Mouse (Mus musculus) neural tube, embryonic 15.5 days (tissue): ENCODE data around the gene Galnt18. TPM values are rescaled to one million over a fixed set of nuclear protein-coding genes. Genes with fewer than 3 reads are reported as not detected.

Source experiments
- ATAC-seq: fragments of 200-750 bp; cut with Nextera tagmentation; 2 replicates; pipeline ENCODE4 v1.8.0; 2017; ENCODE audit warnings: mild to moderate bottlenecking, moderate TSS enrichment, moderate library complexity; ENCODE audit not compliant: low FRiP score
- H3K27ac ChIP-seq: fragments of 300-500 bp; sonication (generic); replicated peaks from 2 replicates; pipeline ENCODE4 v1.5.1; 2015; ENCODE audit warnings: mild to moderate bottlenecking, inconsistent platforms
- H3K27me3 ChIP-seq: fragments of 300-500 bp; sonication (generic); replicated peaks from 2 replicates; pipeline ENCODE4 v1.6.1; 2015; ENCODE audit warnings: inconsistent platforms
- H3K36me3 ChIP-seq: fragments of 300-500 bp; sonication (generic); 2 replicates; pipeline ENCODE4 v1.6.1; 2015; ENCODE audit warnings: inconsistent platforms
- H3K4me1 ChIP-seq: fragments of 300-500 bp; sonication (generic); 2 replicates; pipeline ENCODE4 v1.6.1; 2015; ENCODE audit warnings: inconsistent platforms
- H3K4me2 ChIP-seq: fragments of 300-500 bp; sonication (generic); 2 replicates; pipeline ENCODE4 v1.6.1; 2015; ENCODE audit warnings: inconsistent platforms, mild to moderate bottlenecking, moderate library complexity
- H3K4me3 ChIP-seq: fragments of 300-500 bp; sonication (generic); replicated peaks from 2 replicates; pipeline ENCODE4 v1.5.1; 2015; ENCODE audit warnings: mild to moderate bottlenecking, inconsistent platforms
- H3K9ac ChIP-seq: fragments of 300-500 bp; sonication (generic); replicated peaks from 2 replicates; pipeline ENCODE4 v1.6.1; 2015; ENCODE audit warnings: mild to moderate bottlenecking, inconsistent platforms
- H3K9me3 ChIP-seq: fragments of 300-500 bp; sonication (generic); replicated peaks from 2 replicates; pipeline ENCODE4 v1.6.1; 2016; ENCODE audit warnings: inconsistent platforms
- WGBS: fragments of 180-500 bp; shearing (Covaris S2); methylation state at CpG from one replicate; pipeline ENCODE4 v1.1.7; 2015; ENCODE audit warnings: mixed read lengths; 5-methylcytosine and 5-hydroxymethylcytosine counted together
- microRNA-seq: library from miRNA; unstranded; fragments of <30 nt; microRNA quantifications from one replicate; pipeline ENCODE4, GENCODE M21; 2017
- polyA plus RNA-seq: library from polyadenylated mRNA; unstranded; fragments of >200 nt; fragmentation: Nextera tagmentation; extraction: Ambion mirVana; gene quantifications from 2 replicates; pipeline ENCODE4 v1.2.1, GENCODE M21; 2015

The Galnt18 gene
- polyA plus RNA-seq, 1 experiment from 2014 or later: 16.5 TPM

DNA sequence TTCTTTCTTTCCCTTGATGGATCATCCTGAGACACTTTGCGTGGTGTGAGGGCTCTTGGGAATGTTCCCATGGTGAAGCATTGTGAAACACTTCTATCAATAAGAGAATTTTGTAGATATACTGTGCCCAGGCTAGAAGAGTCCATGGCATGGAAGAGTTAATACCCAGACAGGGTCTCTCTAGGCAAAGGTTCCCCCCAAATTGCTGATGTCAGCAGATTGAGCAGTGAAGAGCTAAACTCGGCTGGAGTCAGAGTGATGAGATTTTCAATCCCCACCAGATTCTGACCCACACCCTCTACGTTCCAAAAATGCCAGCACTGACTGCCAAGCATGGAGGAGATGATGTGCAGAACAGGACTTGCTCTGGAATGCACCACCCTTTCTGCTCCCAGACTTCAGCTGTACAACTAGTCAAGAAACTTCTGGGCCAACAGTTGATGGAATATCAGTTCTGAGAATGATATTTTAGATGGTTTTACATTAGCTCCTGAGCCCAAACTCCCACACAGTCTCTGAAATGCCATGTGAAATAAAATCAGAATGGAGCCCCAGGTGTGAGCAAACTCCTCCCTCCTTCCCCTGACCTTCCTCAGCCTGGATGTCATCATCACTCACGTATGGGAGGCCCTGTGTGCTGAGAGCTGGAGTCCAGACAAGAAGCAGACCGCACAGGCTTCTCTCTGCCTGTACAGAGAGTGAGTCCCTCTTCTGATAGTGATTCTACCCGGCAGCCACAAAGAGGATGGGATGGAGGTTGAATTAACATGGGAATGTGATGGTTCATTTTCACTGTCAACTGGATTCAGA lies 329.3 kb downstream of the Galnt18 start:
- Histone ChIP-seq H3K4me2 (no peak overlapping the region), H3K27ac (no peak overlapping the region), H3K36me3 (no peaks in the 10 kb centered on the region), H3K4me3 (no peak overlapping the region), H3K9me3 (no peaks in the 10 kb centered on the region), H3K27me3 (no peaks in the 10 kb centered on the region), H3K9ac (no peak overlapping the region), H3K4me1 (peaks cover 22% of the 10 kb centered on the region; the same call in 1 of the 2 replicates)
- WGBS: 71% methylated on average over 6 of the region's 6 CpGs
- ATAC-seq: no peak

- WGBS: 47% methylated on average over 2 of the region's 2 CpGs
- Histone ChIP-seq H3K4me1 (peaks cover 5% of the 10 kb centered on the region), H3K4me2 (no peak overlapping the region), H3K27ac (no peak overlapping the region), H3K9me3 (no peaks in the 10 kb centered on the region), H3K27me3 (no peaks in the 10 kb centered on the region), H3K36me3 (no peaks in the 10 kb centered on the region), H3K4me3 (no peak overlapping the region), H3K9ac (no peak overlapping the region)
- no peak for ATAC-seq
Observed at GRCm38 (mm10) chr7:111433173-111433572, 346.6 kb downstream of the Galnt18 start.

- Histone ChIP-seq H3K9me3 (no peaks in the 10 kb centered on the region), H3K4me1 (peaks cover 2% of the 10 kb centered on the region; the same call in 1 of the 2 replicates), H3K27ac (no peak overlapping the region), H3K4me3 (no peak overlapping the region), H3K9ac (no peak overlapping the region), H3K4me2 (no peak overlapping the region), H3K27me3 (no peaks in the 10 kb centered on the region), H3K36me3 (no peaks in the 10 kb centered on the region)
- 90% methylated on average over 1 of the region's 1 CpGs for WGBS
- ATAC-seq: no peak
Observed at GRCm38 (mm10) chr7:111427392-111427791, 352.4 kb downstream of the Galnt18 start.

Small RNA genes within 50 kb of the gene (microRNA-seq; reads per million reads assigned to microRNA genes)
- not detected for gene Gm25787

Other genes starting within 250 kb of the Galnt18 start
- gene Usp47, start 243.5 kb upstream of the Galnt18 start, polyA plus RNA-seq: 58.1 and 60.0 TPM in 2 replicates